Mouse (Mus musculus) CH12.LX (cell line): ENCODE results near the gene Acan. TPM values are rescaled to one million over a fixed set of nuclear protein-coding genes. Genes with fewer than 3 reads are reported as not detected.

ENCODE experiments used
- DNase-seq: peaks from one replicate; pipeline ENCODE4 v3.0.0-alpha.2; 2013; ENCODE audit errors: extremely low read depth
- H3K27ac ChIP-seq: 2 replicates; pipeline ENCODE4 v1.5.1; 2012; ENCODE audit warnings: low read depth, mild to moderate bottlenecking, control low read depth, moderate library complexity; ENCODE audit not compliant: insufficient read depth
- H3K27me3 ChIP-seq: replicated peaks from 2 replicates; pipeline ENCODE3; 2012; ENCODE audit warnings: inconsistent platforms
- H3K36me3 ChIP-seq, 2 experiments: replicated peaks in 1 of 2; 2 replicates each; pipeline versions ENCODE3 to v1.6.1; 2012; ENCODE audit warnings: inconsistent platforms in 1 of 2, low read length in 1 of 2, mild to moderate bottlenecking in 1 of 2, mixed read lengths in 1 of 2, moderate library complexity in 1 of 2; ENCODE audit not compliant: control insufficient read depth in 1 of 2, insufficient read depth in 1 of 2
- H3K4me1 ChIP-seq, 2 experiments: 2 replicates each; pipeline ENCODE4 v1.6.1; 2012; ENCODE audit warnings: inconsistent platforms in 1 of 2, moderate library complexity in 1 of 2; ENCODE audit not compliant: insufficient read depth in 2 of 2, control insufficient read depth in 1 of 2
- H3K4me2 ChIP-seq: 2 replicates; pipeline ENCODE4 v1.6.1; 2012; ENCODE audit warnings: low read depth, mild to moderate bottlenecking, control low read depth; ENCODE audit not compliant: poor library complexity, insufficient read depth, severe bottlenecking
- H3K4me3 ChIP-seq, 3 experiments: fragments of 150-350 bp in 1 of 3; sonication (generic) in 1 of 3; replicated peaks in 1 of 3; 2 replicates each; pipeline versions ENCODE3 to v1.5.1; 2011 to 2012; ENCODE audit warnings: low read depth in 2 of 3, low read length in 2 of 3, mild to moderate bottlenecking in 2 of 3, moderate library complexity in 2 of 3, control low read depth in 1 of 3, improper control_type of control experiment in 1 of 3, inconsistent platforms in 1 of 3, mixed read lengths in 1 of 3; ENCODE audit not compliant: poor library complexity in 1 of 3
- H3K79me2 ChIP-seq: replicated peaks from 2 replicates; pipeline ENCODE4 v1.6.1; 2012; ENCODE audit warnings: mild to moderate bottlenecking, moderate library complexity; ENCODE audit not compliant: control insufficient read depth, poor library complexity, insufficient read depth, severe bottlenecking; ENCODE audit errors: extremely low read depth
- H3K9ac ChIP-seq: 2 replicates; pipeline ENCODE4 v1.6.1; 2012; ENCODE audit warnings: low read depth, mild to moderate bottlenecking, control low read depth, moderate library complexity; ENCODE audit not compliant: insufficient read depth
- H3K9me3 ChIP-seq: replicated peaks from 2 replicates; pipeline ENCODE3; 2012; ENCODE audit warnings: low read length, inconsistent platforms, mixed read lengths
- CTCF ChIP-seq, 2 experiments: IDR thresholded peaks in 1 of 2; conservative IDR thresholded peaks in 1 of 2; 2 replicates each; pipeline ENCODE4 v1.5.1; 2011 to 2012; ENCODE audit warnings: low read depth in 2 of 2, low read length in 2 of 2, improper control_type of control experiment in 1 of 2, inconsistent platforms in 1 of 2, mild to moderate bottlenecking in 1 of 2, moderate library complexity in 1 of 2
- E2F4 ChIP-seq: IDR thresholded peaks from 2 replicates; pipeline ENCODE4 v1.6.1; 2011; ENCODE audit warnings: low read depth, low read length, improper control_type of control experiment; ENCODE audit not compliant: insufficient replicate concordance
- GABPA ChIP-seq: IDR thresholded peaks from 2 replicates; pipeline ENCODE4 v1.6.1; 2012; ENCODE audit warnings: low read depth, low read length, improper control_type of control experiment, inconsistent platforms; ENCODE audit not compliant: insufficient replicate concordance
- HCFC1 ChIP-seq: IDR thresholded peaks from 2 replicates; pipeline ENCODE4 v1.6.1; 2012; ENCODE audit warnings: low read depth, mild to moderate bottlenecking, inconsistent platforms, low read length, improper control_type of control experiment
- JUN ChIP-seq: IDR thresholded peaks from 2 replicates; pipeline ENCODE4 v1.6.1; 2011; ENCODE audit warnings: low read depth, mild to moderate bottlenecking, low read length, improper control_type of control experiment, moderate library complexity; ENCODE audit not compliant: insufficient read depth
- KAT2A ChIP-seq: IDR thresholded peaks from 2 replicates; pipeline ENCODE4 v1.6.1; 2012; ENCODE audit warnings: low read length, improper control_type of control experiment, inconsistent platforms; ENCODE audit not compliant: insufficient replicate concordance
- MAX ChIP-seq: IDR thresholded peaks from 2 replicates; pipeline ENCODE4 v1.6.1; 2011; ENCODE audit warnings: low read length, improper control_type of control experiment
- MAZ ChIP-seq: IDR thresholded peaks from 2 replicates; pipeline ENCODE4 v1.6.1; 2012; ENCODE audit warnings: low read depth, mild to moderate bottlenecking, inconsistent platforms, low read length, improper control_type of control experiment, moderate library complexity
- MXI1 ChIP-seq: IDR thresholded peaks from 2 replicates; pipeline ENCODE4 v1.6.1; 2011; ENCODE audit warnings: mild to moderate bottlenecking, low read depth, low read length, improper control_type of control experiment
- MYC ChIP-seq: IDR thresholded peaks from 2 replicates; pipeline ENCODE4 v1.6.1; 2011; ENCODE audit warnings: low read depth, mild to moderate bottlenecking, improper control_type of control experiment, low read length
- NELFE ChIP-seq: IDR thresholded peaks from 2 replicates; pipeline ENCODE4 v1.6.1; 2011; ENCODE audit warnings: low read depth, low read length, improper control_type of control experiment
- POLR2A ChIP-seq: IDR thresholded peaks from 2 replicates; pipeline ENCODE4 v1.6.1; 2011; ENCODE audit warnings: low read depth, mild to moderate bottlenecking, improper control_type of control experiment, low read length
- POLR2AphosphoS2 ChIP-seq: IDR thresholded peaks from 2 replicates; pipeline ENCODE4 v1.6.1; 2011; ENCODE audit warnings: low read depth, low read length, improper control_type of control experiment
- RCOR1 ChIP-seq: conservative IDR thresholded peaks from 2 replicates; pipeline ENCODE4 v1.6.1; 2012; ENCODE audit warnings: low read depth, mild to moderate bottlenecking, inconsistent platforms, low read length, improper control_type of control experiment
- SIN3A ChIP-seq: IDR thresholded peaks from 2 replicates; pipeline ENCODE4 v1.6.1; 2012; ENCODE audit warnings: low read length, improper control_type of control experiment, inconsistent platforms
- UBTF ChIP-seq: IDR thresholded peaks from 2 replicates; pipeline ENCODE4 v1.6.1; 2012; ENCODE audit warnings: low read depth, mild to moderate bottlenecking, inconsistent platforms, low read length, improper control_type of control experiment, moderate library complexity
- USF2 ChIP-seq: conservative IDR thresholded peaks from 2 replicates; pipeline ENCODE4 v1.6.1; 2011; ENCODE audit warnings: low read depth, low read length, improper control_type of control experiment
- ZC3H11A ChIP-seq: IDR thresholded peaks from 2 replicates; pipeline ENCODE4 v1.6.1; 2012; ENCODE audit warnings: low read depth, mild to moderate bottlenecking, inconsistent platforms, low read length, improper control_type of control experiment
- ZKSCAN1 ChIP-seq: IDR thresholded peaks from 2 replicates; pipeline ENCODE4 v1.6.1; 2012; ENCODE audit warnings: low read depth, inconsistent platforms, low read length, improper control_type of control experiment, borderline replicate concordance
- dilution Hi-C: fragments of 300-500 bp; cut with MboI; formaldehyde crosslinking; loops from 2 replicates; pipeline ENCODE4 v1.14.3; 2020; ENCODE audit warnings: low sequenced_read_pairs; ENCODE audit not compliant: extremely low pct_unique_long_range_greater_than_20kb, extremely low pct_ligation_motif_present
- in situ Hi-C: fragments of 300-500 bp; cut with MboI; formaldehyde crosslinking; loops from 3 replicates; pipeline ENCODE4 v1.14.3; 2019; ENCODE audit warnings: low sequenced_read_pairs, low pct_ligation_motif_present, low pct_unique_long_range_greater_than_20kb, mixed read lengths
- polyA plus RNA-seq: library from polyadenylated mRNA; unstranded; fragments of >175 nt; gene quantifications from 2 replicates; pipeline ENCODE4 v1.2.1, GENCODE M21; 2012; ENCODE audit warnings: low read depth; ENCODE audit not compliant: insufficient read length
- total RNA-seq, 2 experiments: library from RNA; depleted of rRNA; stranded (reverse); fragments of 300-350 nt in 1 of 2; fragments of >200 nt in 1 of 2; gene quantifications; 2 replicates each; pipeline ENCODE4 v1.2.3; 2012 to 2014

Gene Acan
- total RNA-seq (2012; rRNA removed) (not detected in 2 replicates), total RNA-seq (2014; rRNA removed) (not detected in 2 replicates), polyA plus RNA-seq (not detected in 2 replicates)

GRCm38 (mm10) chr7:79053383-79053889 is at the start of gene Acan:
TSS of gene Acan (plus strand) at chr7:79053483.
- in situ Hi-C loops (no loop called here), dilution Hi-C loops (no loop called here)
- Histone ChIP-seq H3K9ac (no peak within 1 kb of the TSS), H3K36me3 (no peaks in the 10 kb centered on the region), H3K4me3 (no peak within 1 kb of the TSS), H3K27me3 (peaks cover 93% of the 10 kb centered on the region), H3K9me3 (no peaks in the 10 kb centered on the region), H3K4me1 (no peaks in the 10 kb centered on the region), H3K4me2 (no peak within 1 kb of the TSS), H3K27ac (no peak within 1 kb of the TSS), H3K79me2 (no peaks in the 10 kb centered on the region)
- TF ChIP-seq GABPA = no peak
- no peak for TF ChIP-seq USF2
- no peak for TF ChIP-seq MXI1
- no peak for TF ChIP-seq ZC3H11A
- no peak for TF ChIP-seq POLR2AphosphoS2
- TF ChIP-seq POLR2A = no peak
- TF ChIP-seq HCFC1 = no peak
- no peak for TF ChIP-seq MYC
- TF ChIP-seq RCOR1 = no peak
- no peak for TF ChIP-seq JUN
- TF ChIP-seq UBTF = no peak
- no peak for TF ChIP-seq MAZ
- no peak for TF ChIP-seq KAT2A
- TF ChIP-seq SIN3A = no peak
- TF ChIP-seq MAX = no peak
- TF ChIP-seq ZKSCAN1 = no peak
- TF ChIP-seq E2F4 = no peak
- TF ChIP-seq CTCF (conservative IDR thresholded peaks at IDR 0.05 in 1 of 2, IDR thresholded peaks at IDR 0.05 in 1 of 2; ENCODE audit: low read depth in 2 of 2, low read length in 2 of 2) = no peak
- no peak for TF ChIP-seq NELFE
- DNase-seq = no peak

GRCm38 (mm10) chr7:79021293-79021905 is 31.9 kb upstream of the Acan start:
- no peak for DNase-seq
- dilution Hi-C loops = no loop called here
- Histone ChIP-seq H3K27ac (no peak overlapping the region), H3K9ac (no peak overlapping the region), H3K4me3 (no peak overlapping the region), H3K27me3 (peaks cover 66% of the 10 kb centered on the region), H3K4me2 (no peak overlapping the region), H3K9me3 (no peaks in the 10 kb centered on the region), H3K4me1 (no peaks in the 10 kb centered on the region; a peak in 2 of 4 replicates), H3K36me3 (no peaks in the 10 kb centered on the region), H3K79me2 (no peaks in the 10 kb centered on the region)
- TF ChIP-seq MAX = no peak
- no peak for TF ChIP-seq HCFC1
- in situ Hi-C loops = no loop called here
